Mouse (Mus musculus): ENCODE measurements around the gene Cntfr. TPM values are rescaled to one million over a fixed set of nuclear protein-coding genes. Genes with fewer than 3 reads are reported as not detected.

The Cntfr gene
- polyA plus RNA-seq, 1 experiment from 2014 or later, result 10.1 TPM

GRCm38 (mm10) chr4:41731052-41731765 is 34.3 kb upstream of the Cntfr start, which contains the start of gene Arid3c:
Gene Arid3c (minus strand): TSS chr4:41731142.
- Histone ChIP-seq H3K9me3 (replicated peaks; ENCODE audit: control insufficient read depth, low read length) (no peaks in the 10 kb centered on the region), H3K27me3 (ENCODE audit: control insufficient read depth, insufficient read depth, low read length) (peaks cover 59% of the 10 kb centered on the region), H3K4me2 (ENCODE audit: low read depth, low read length) (peak within 1 kb of the TSS; percentile 58), H3K36me3 (ENCODE audit: control insufficient read depth, insufficient read depth, low read length) (no peaks in the 10 kb centered on the region), H3K4me3 (replicated peaks; ENCODE audit: low read length) (peak within 1 kb of the TSS; percentile 40), H3K9ac (ENCODE audit: low read length) (peak within 1 kb of the TSS; percentile 34; the same call in 1 of the 2 replicates), H3K4me1 (ENCODE audit: control insufficient read depth, insufficient read depth, low read length) (peaks cover 7% of the 10 kb centered on the region; the same call in 1 of the 2 replicates), H3K27ac (ENCODE audit: low read length) (no peak within 1 kb of the TSS)
- no peak for ATAC-seq (ENCODE audit: insufficient read depth, low FRiP score)
- under 1% methylated on average over 50 of the region's 50 CpGs for WGBS

GRCm38 (mm10) chr4:41726826-41727621 is 30.1 kb upstream of the Cntfr start:
- Histone ChIP-seq H3K9ac (ENCODE audit: low read length) (no peak overlapping the region), H3K9me3 (replicated peaks; ENCODE audit: control insufficient read depth, low read length) (no peaks in the 10 kb centered on the region), H3K36me3 (ENCODE audit: control insufficient read depth, insufficient read depth, low read length) (no peaks in the 10 kb centered on the region), H3K4me1 (ENCODE audit: control insufficient read depth, insufficient read depth, low read length) (peaks cover 17% of the 10 kb centered on the region), H3K27ac (ENCODE audit: low read length) (no peak overlapping the region), H3K4me3 (replicated peaks; ENCODE audit: low read length) (no peak overlapping the region), H3K4me2 (ENCODE audit: low read depth, low read length) (no peak overlapping the region), H3K27me3 (ENCODE audit: control insufficient read depth, insufficient read depth, low read length) (peaks cover 77% of the 10 kb centered on the region)
- 17% methylated on average over 20 of the region's 20 CpGs for WGBS
- no peak for ATAC-seq (ENCODE audit: insufficient read depth, low FRiP score)

GRCm38 (mm10) chr4:41722918-41723351 is 26.0 kb upstream of the Cntfr start, which contains the start of gene Dctn3:
Gene Dctn3 (minus strand): TSS chr4:41723170.
- Histone ChIP-seq H3K4me1 (ENCODE audit: control insufficient read depth, insufficient read depth, low read length) (peaks cover 14% of the 10 kb centered on the region), H3K9me3 (replicated peaks; ENCODE audit: control insufficient read depth, low read length) (no peaks in the 10 kb centered on the region), H3K27ac (ENCODE audit: low read length) (no peak within 1 kb of the TSS), H3K9ac (ENCODE audit: low read length) (peak within 1 kb of the TSS; percentile 93), H3K27me3 (ENCODE audit: control insufficient read depth, insufficient read depth, low read length) (peaks cover 44% of the 10 kb centered on the region), H3K4me3 (replicated peaks; ENCODE audit: low read length) (peak within 1 kb of the TSS; percentile 83), H3K4me2 (ENCODE audit: low read depth, low read length) (peak within 1 kb of the TSS; percentile 90), H3K36me3 (ENCODE audit: control insufficient read depth, insufficient read depth, low read length) (0 out of 2 replicates have a peak, but pooled peaks cover 8% of the 10 kb centered on the region)
- WGBS, result under 1% methylated on average over 27 of the region's 27 CpGs
- ATAC-seq (ENCODE audit: insufficient read depth, low FRiP score), result peak; percentile 96

GRCm38 (mm10) chr4:41716834-41717233 is 19.9 kb upstream of the Cntfr start:
- Histone ChIP-seq H3K27ac (ENCODE audit: low read length) (no peak overlapping the region), H3K4me3 (replicated peaks; ENCODE audit: low read length) (no peak overlapping the region), H3K4me1 (ENCODE audit: control insufficient read depth, insufficient read depth, low read length) (peaks cover 10% of the 10 kb centered on the region), H3K9ac (ENCODE audit: low read length) (no peak overlapping the region), H3K27me3 (ENCODE audit: control insufficient read depth, insufficient read depth, low read length) (no peaks in the 10 kb centered on the region), H3K9me3 (replicated peaks; ENCODE audit: control insufficient read depth, low read length) (no peaks in the 10 kb centered on the region), H3K4me2 (ENCODE audit: low read depth, low read length) (no peak overlapping the region), H3K36me3 (ENCODE audit: control insufficient read depth, insufficient read depth, low read length) (peaks cover 15% of the 10 kb centered on the region; the same call in 1 of the 2 replicates)
- no peak for ATAC-seq (ENCODE audit: insufficient read depth, low FRiP score)
- 67% methylated on average over 6 of the region's 6 CpGs for WGBS

- Histone ChIP-seq H3K9ac (ENCODE audit: low read length) (no peak overlapping the region), H3K4me3 (replicated peaks; ENCODE audit: low read length) (no peak overlapping the region), H3K9me3 (replicated peaks; ENCODE audit: control insufficient read depth, low read length) (no peaks in the 10 kb centered on the region), H3K27ac (ENCODE audit: low read length) (no peak overlapping the region), H3K4me2 (ENCODE audit: low read depth, low read length) (no peak overlapping the region), H3K27me3 (ENCODE audit: control insufficient read depth, insufficient read depth, low read length) (no peaks in the 10 kb centered on the region), H3K4me1 (ENCODE audit: control insufficient read depth, insufficient read depth, low read length) (peaks cover 14% of the 10 kb centered on the region), H3K36me3 (ENCODE audit: control insufficient read depth, insufficient read depth, low read length) (peaks cover 15% of the 10 kb centered on the region; the same call in 1 of the 2 replicates)
- ATAC-seq (ENCODE audit: insufficient read depth, low FRiP score), result no peak
- WGBS, result 85% methylated on average over 5 of the region's 5 CpGs
These were observed 18.7 kb upstream of the Cntfr start for GRCm38 (mm10) chr4:41715596-41715995.

GRCm38 (mm10) chr4:41715082-41715481 is 18.2 kb upstream of the Cntfr start:
- Histone ChIP-seq H3K4me2 (ENCODE audit: low read depth, low read length) (no peak overlapping the region), H3K36me3 (ENCODE audit: control insufficient read depth, insufficient read depth, low read length) (peaks cover 15% of the 10 kb centered on the region; the same call in 1 of the 2 replicates), H3K4me1 (ENCODE audit: control insufficient read depth, insufficient read depth, low read length) (peaks cover 14% of the 10 kb centered on the region), H3K9me3 (replicated peaks; ENCODE audit: control insufficient read depth, low read length) (no peaks in the 10 kb centered on the region), H3K4me3 (replicated peaks; ENCODE audit: low read length) (no peak overlapping the region), H3K27me3 (ENCODE audit: control insufficient read depth, insufficient read depth, low read length) (no peaks in the 10 kb centered on the region), H3K9ac (ENCODE audit: low read length) (no peak overlapping the region), H3K27ac (ENCODE audit: low read length) (no peak overlapping the region)
- ATAC-seq (ENCODE audit: insufficient read depth, low FRiP score), result no peak
- 69% methylated on average over 8 of the region's 8 CpGs for WGBS

- no peak overlapping the region for H3K9ac ChIP-seq (ENCODE audit: low read length)
- 16% methylated on average over 8 of the region's 8 CpGs for WGBS
- no peak overlapping the region for H3K27ac ChIP-seq (ENCODE audit: low read length)
These were observed 17.4 kb upstream of the Cntfr start for GRCm38 (mm10) chr4:41714276-41714675.

GRCm38 (mm10) chr4:41713197-41714067 is 16.5 kb upstream of the Cntfr start, which contains the start of gene Rpp25l:
Gene Rpp25l (minus strand): TSS chr4:41713534.
- H3K27ac ChIP-seq (ENCODE audit: low read length), result peak within 1 kb of the TSS; percentile 71
- no peaks in the 10 kb centered on the region for H3K9me3 ChIP-seq (replicated peaks; ENCODE audit: control insufficient read depth, low read length)
- WGBS, result under 1% methylated on average over 61 of the region's 61 CpGs
- peak within 1 kb of the TSS; percentile 90 for H3K4me3 ChIP-seq (replicated peaks; ENCODE audit: low read length)
- H3K4me1 ChIP-seq (ENCODE audit: control insufficient read depth, insufficient read depth, low read length), result peaks cover 14% of the 10 kb centered on the region
- no peaks in the 10 kb centered on the region for H3K27me3 ChIP-seq (ENCODE audit: control insufficient read depth, insufficient read depth, low read length)
- peaks cover 10% of the 10 kb centered on the region; the same call in 1 of the 2 replicates for H3K36me3 ChIP-seq (ENCODE audit: control insufficient read depth, insufficient read depth, low read length)
- peak within 1 kb of the TSS; percentile 97 for H3K9ac ChIP-seq (ENCODE audit: low read length)
- H3K4me2 ChIP-seq (ENCODE audit: low read depth, low read length), result peak within 1 kb of the TSS; percentile 91
- peak; percentile 75 for ATAC-seq (ENCODE audit: insufficient read depth, low FRiP score)

More at GRCm38 (mm10) chr4:41714276-41714675, 17.4 kb upstream of the Cntfr start:
- H3K27me3 ChIP-seq (ENCODE audit: control insufficient read depth, insufficient read depth, low read length), result no peaks in the 10 kb centered on the region
- H3K9me3 ChIP-seq (replicated peaks; ENCODE audit: control insufficient read depth, low read length), result no peaks in the 10 kb centered on the region
- H3K36me3 ChIP-seq (ENCODE audit: control insufficient read depth, insufficient read depth, low read length), result peaks cover 11% of the 10 kb centered on the region; the same call in 1 of the 2 replicates
- peak overlapping the region; percentile 90 for H3K4me3 ChIP-seq (replicated peaks; ENCODE audit: low read length)
- peak overlapping the region; percentile 91 for H3K4me2 ChIP-seq (ENCODE audit: low read depth, low read length)
- peaks cover 14% of the 10 kb centered on the region for H3K4me1 ChIP-seq (ENCODE audit: control insufficient read depth, insufficient read depth, low read length)
- ATAC-seq (ENCODE audit: insufficient read depth, low FRiP score), result no peak
